Mouse (Mus musculus) cerebellum, adult 2 months (tissue): ENCODE results near the gene Bmp2k.

Experiments
- CTCF ChIP-seq: fragments of 200-500 bp; IDR thresholded peaks from 2 replicates; pipeline ENCODE4 v1.5.1; 2011; ENCODE audit warnings: low read depth, mild to moderate bottlenecking, control low read depth, low read length, moderate library complexity, borderline replicate concordance; ENCODE audit not compliant: insufficient read depth
- POLR2A ChIP-seq: fragments of 200-500 bp; IDR thresholded peaks from 2 replicates; pipeline ENCODE4 v1.6.1; 2011; ENCODE audit warnings: low read length, control low read depth, borderline replicate concordance; ENCODE audit not compliant: insufficient read depth

DNA sequence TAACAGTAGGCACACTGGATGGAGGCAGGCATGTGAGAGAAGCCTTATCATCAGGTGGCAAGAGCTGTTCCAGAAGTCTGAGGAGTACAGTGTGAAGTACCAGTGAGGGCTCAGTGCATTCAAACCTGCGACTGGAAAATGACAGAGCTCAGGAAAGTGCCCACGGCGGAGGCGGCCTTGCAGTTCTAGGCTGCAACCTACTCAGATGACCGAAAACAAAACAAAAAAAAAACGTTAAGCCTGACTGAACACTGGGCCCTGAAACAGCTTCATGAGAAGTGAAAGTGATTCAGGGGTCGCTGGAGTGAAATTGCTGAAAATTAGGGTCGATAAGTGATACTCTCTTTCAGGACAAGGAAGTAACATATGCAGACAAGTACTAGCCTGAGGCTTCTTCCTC, 4.4 kb upstream of the Bmp2k start:
- TF ChIP-seq CTCF (no peak), POLR2A (no peak)
